Mouse (Mus musculus): ENCODE measurements around the gene Henmt1. TPM values are rescaled to one million over a fixed set of nuclear protein-coding genes. Genes with fewer than 3 reads are reported as not detected.

Gene Henmt1
- polyA plus RNA-seq, 1 experiment from 2014 or later: 2.3 TPM

GRCm38 (mm10) chr3:108911548-108912413, 27.9 kb upstream of the Henmt1 start, which contains the start of gene Prpf38b:
Gene Prpf38b (minus strand): TSS chr3:108911727.
- no peaks in the 10 kb centered on the region for H3K9me3 ChIP-seq
- no peaks in the 10 kb centered on the region for H3K27me3 ChIP-seq
- peak within 1 kb of the TSS; percentile 99 for H3K4me2 ChIP-seq
- H3K9ac ChIP-seq: peak within 1 kb of the TSS; percentile 84
- WGBS: under 1% methylated on average over 53 of the region's 53 CpGs
- peak within 1 kb of the TSS; percentile 99 for H3K4me3 ChIP-seq
- peaks cover 23% of the 10 kb centered on the region for H3K4me1 ChIP-seq (replicated peaks)
- ATAC-seq (ENCODE audit: low FRiP score, low read depth): peak; percentile 99
- H3K36me3 ChIP-seq: peaks cover 8% of the 10 kb centered on the region
- peak within 1 kb of the TSS; percentile 98 for H3K27ac ChIP-seq (replicated peaks)

GRCm38 (mm10) chr3:108915999-108916398, 23.7 kb upstream of the Henmt1 start:
- 86% methylated on average over 1 of the region's 1 CpGs for WGBS
- Histone ChIP-seq H3K4me2 (no peak overlapping the region), H3K4me3 (no peak overlapping the region), H3K27me3 (no peaks in the 10 kb centered on the region), H3K27ac (replicated peaks) (no peak overlapping the region), H3K9me3 (no peaks in the 10 kb centered on the region), H3K36me3 (no peaks in the 10 kb centered on the region), H3K4me1 (replicated peaks) (peaks cover 3% of the 10 kb centered on the region; the same call in 1 of the 2 replicates), H3K9ac (no peak overlapping the region)
- ATAC-seq (ENCODE audit: low FRiP score, low read depth): no peak

DNA sequence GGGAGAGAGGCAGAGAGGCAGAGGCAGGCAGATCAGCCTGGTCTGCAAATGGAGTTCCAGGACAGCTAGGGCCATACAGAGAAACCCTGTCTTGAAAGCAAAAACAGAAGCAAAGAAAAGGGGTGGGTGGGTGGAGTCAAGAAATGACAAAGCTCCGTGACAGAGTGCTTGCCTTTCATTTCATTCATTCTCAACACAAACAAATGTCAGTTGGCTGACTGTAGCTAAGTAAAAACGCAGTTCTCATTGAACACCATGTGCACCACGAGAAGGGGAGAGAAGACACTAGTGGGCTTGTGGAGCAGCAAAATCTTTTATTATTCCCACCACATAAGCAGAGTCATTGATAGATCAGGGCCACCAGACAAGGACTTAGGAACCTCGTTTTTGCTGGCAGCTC, 22.8 kb upstream of the Henmt1 start:
- Histone ChIP-seq H3K4me2 (no peak overlapping the region), H3K4me1 (replicated peaks) (peaks cover 3% of the 10 kb centered on the region; the same call in 1 of the 2 replicates), H3K27me3 (no peaks in the 10 kb centered on the region), H3K4me3 (no peak overlapping the region), H3K36me3 (no peaks in the 10 kb centered on the region), H3K9me3 (no peaks in the 10 kb centered on the region), H3K9ac (no peak overlapping the region), H3K27ac (replicated peaks) (no peak overlapping the region)
- ATAC-seq (ENCODE audit: low FRiP score, low read depth): no peak
- WGBS: 41% methylated on average over 4 of the region's 4 CpGs

DNA sequence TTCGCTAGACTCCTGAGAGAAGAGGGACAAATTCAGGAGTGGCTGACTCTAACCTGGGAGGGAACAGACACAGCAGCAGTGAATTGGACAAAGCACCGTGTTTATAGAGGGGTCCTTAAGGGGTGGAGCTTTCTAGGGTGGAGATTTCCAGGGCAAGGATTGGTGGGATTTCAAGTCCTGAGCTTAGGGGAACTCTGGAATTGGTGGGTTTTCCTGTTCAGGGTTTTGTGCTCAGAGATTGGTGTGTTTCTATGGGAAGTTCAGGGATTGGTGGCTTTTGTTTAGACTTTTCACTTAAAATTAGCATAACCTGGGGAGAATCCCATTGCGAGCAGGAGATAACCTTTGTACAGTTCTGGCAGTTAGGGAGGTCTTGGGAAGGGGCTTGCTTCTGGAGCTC, 21.7 kb upstream of the Henmt1 start:
- Histone ChIP-seq H3K27me3 (no peaks in the 10 kb centered on the region), H3K4me1 (replicated peaks) (no peaks in the 10 kb centered on the region), H3K9ac (no peak overlapping the region), H3K4me2 (no peak overlapping the region), H3K4me3 (no peak overlapping the region), H3K9me3 (no peaks in the 10 kb centered on the region), H3K36me3 (no peaks in the 10 kb centered on the region), H3K27ac (replicated peaks) (no peak overlapping the region)
- no peak for ATAC-seq (ENCODE audit: low FRiP score, low read depth)
- 60% methylated on average over 3 of the region's 3 CpGs for WGBS

DNA sequence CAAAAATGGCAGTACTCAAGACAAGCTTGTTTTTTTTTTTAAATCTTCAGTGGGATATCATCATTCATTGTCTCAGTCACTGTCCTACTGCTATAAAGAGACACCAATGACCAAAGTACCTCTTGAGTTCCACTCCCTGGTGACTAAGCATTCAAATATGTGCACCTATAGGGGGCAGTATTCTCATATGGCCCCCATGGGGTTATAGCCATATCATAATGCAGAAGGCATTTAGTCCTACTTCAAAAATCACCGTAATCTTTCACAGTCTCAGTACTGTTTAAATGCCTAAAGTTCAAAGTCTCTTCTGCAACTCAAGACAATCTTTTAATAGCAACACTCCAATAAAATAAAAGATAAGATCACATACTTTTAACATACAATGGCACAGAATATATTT, 20.8 kb upstream of the Henmt1 start:
- H3K4me2 ChIP-seq: no peak overlapping the region
- no peak overlapping the region for H3K4me3 ChIP-seq
- H3K9ac ChIP-seq: no peak overlapping the region
- 100% methylated on average over 1 of the region's 1 CpGs for WGBS
- H3K9me3 ChIP-seq: no peaks in the 10 kb centered on the region
- H3K27me3 ChIP-seq: no peaks in the 10 kb centered on the region
- H3K36me3 ChIP-seq: no peaks in the 10 kb centered on the region
- H3K4me1 ChIP-seq (replicated peaks): no peaks in the 10 kb centered on the region
- no peak for ATAC-seq (ENCODE audit: low FRiP score, low read depth)
- no peak overlapping the region for H3K27ac ChIP-seq (replicated peaks)

- Histone ChIP-seq H3K36me3 (no peaks in the 10 kb centered on the region), H3K9ac (no peak overlapping the region), H3K27me3 (no peaks in the 10 kb centered on the region), H3K27ac (replicated peaks) (no peak overlapping the region), H3K4me2 (no peak overlapping the region), H3K9me3 (no peaks in the 10 kb centered on the region), H3K4me3 (no peak overlapping the region), H3K4me1 (replicated peaks) (no peaks in the 10 kb centered on the region)
- WGBS: 87% methylated on average over 3 of the region's 3 CpGs
- no peak for ATAC-seq (ENCODE audit: low FRiP score, low read depth)
Measured at GRCm38 (mm10) chr3:108920442-108921070, 19.1 kb upstream of the Henmt1 start.

- H3K4me1 ChIP-seq (replicated peaks): no peaks in the 10 kb centered on the region
- H3K4me3 ChIP-seq: no peak overlapping the region
- no peaks in the 10 kb centered on the region for H3K27me3 ChIP-seq
- 88% methylated on average over 1 of the region's 1 CpGs for WGBS
- no peak overlapping the region for H3K4me2 ChIP-seq
- no peaks in the 10 kb centered on the region for H3K36me3 ChIP-seq
- H3K9me3 ChIP-seq: no peaks in the 10 kb centered on the region
- no peak overlapping the region for H3K9ac ChIP-seq
- no peak overlapping the region for H3K27ac ChIP-seq (replicated peaks)
- no peak for ATAC-seq (ENCODE audit: low FRiP score, low read depth)
Measured at GRCm38 (mm10) chr3:108921822-108922221, 17.9 kb upstream of the Henmt1 start.

- H3K36me3 ChIP-seq: no peaks in the 10 kb centered on the region
- H3K27ac ChIP-seq (replicated peaks): no peak overlapping the region
- H3K4me2 ChIP-seq: no peak overlapping the region
- no peaks in the 10 kb centered on the region for H3K4me1 ChIP-seq (replicated peaks)
- H3K27me3 ChIP-seq: no peaks in the 10 kb centered on the region
- no peak overlapping the region for H3K9ac ChIP-seq
- no peak overlapping the region for H3K4me3 ChIP-seq
- ATAC-seq (ENCODE audit: low FRiP score, low read depth): no peak
- H3K9me3 ChIP-seq: no peaks in the 10 kb centered on the region
- WGBS: 92% methylated on average over 4 of the region's 4 CpGs
Measured at GRCm38 (mm10) chr3:108925677-108926076, 14.0 kb upstream of the Henmt1 start.

- no peak overlapping the region for H3K4me3 ChIP-seq
- H3K4me2 ChIP-seq: no peak overlapping the region
- no peak overlapping the region for H3K27ac ChIP-seq (replicated peaks)
- H3K27me3 ChIP-seq: no peaks in the 10 kb centered on the region
- H3K9me3 ChIP-seq: no peaks in the 10 kb centered on the region
- no peaks in the 10 kb centered on the region for H3K36me3 ChIP-seq
- no peaks in the 10 kb centered on the region for H3K4me1 ChIP-seq (replicated peaks)
- no peak overlapping the region for H3K9ac ChIP-seq
- WGBS: 75% methylated on average over 1 of the region's 1 CpGs
- no peak for ATAC-seq (ENCODE audit: low FRiP score, low read depth)
Measured at GRCm38 (mm10) chr3:108926308-108926707, 13.4 kb upstream of the Henmt1 start.

- H3K4me2 ChIP-seq: no peak overlapping the region
- WGBS: 97% methylated on average over 6 of the region's 6 CpGs
Measured at GRCm38 (mm10) chr3:108933557-108933956, 6.1 kb upstream of the Henmt1 start.

DNA sequence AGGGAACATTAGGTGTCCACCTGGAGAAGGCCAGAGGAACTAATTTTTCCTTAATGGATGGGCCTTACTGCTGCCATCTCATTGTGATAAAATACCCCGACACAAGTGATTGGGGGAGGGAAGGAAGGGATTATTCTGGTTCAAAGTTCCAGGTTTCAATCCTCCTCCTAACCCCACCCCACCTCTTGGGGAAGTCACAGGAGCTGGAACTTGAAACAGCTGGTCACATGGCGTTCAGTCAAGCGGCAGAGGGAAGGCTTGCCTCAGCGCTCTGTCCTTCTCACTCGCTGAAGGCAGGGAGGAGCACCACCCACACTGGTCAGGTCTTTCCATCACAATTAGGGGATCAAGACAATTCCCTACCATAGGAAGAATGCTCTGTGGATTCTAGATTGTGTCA, 982 bp upstream of the Henmt1 start:
- Histone ChIP-seq H3K9ac (no peak overlapping the region), H3K9me3 (no peaks in the 10 kb centered on the region), H3K36me3 (no peaks in the 10 kb centered on the region), H3K27ac (replicated peaks) (no peak overlapping the region), H3K27me3 (no peaks in the 10 kb centered on the region), H3K4me1 (replicated peaks) (no peaks in the 10 kb centered on the region), H3K4me2 (no peak overlapping the region), H3K4me3 (no peak overlapping the region)
- WGBS: 92% methylated on average over 5 of the region's 5 CpGs
- ATAC-seq (ENCODE audit: low FRiP score, low read depth): no peak

More at GRCm38 (mm10) chr3:108933557-108933956, 6.1 kb upstream of the Henmt1 start:
- H3K9me3 ChIP-seq: no peaks in the 10 kb centered on the region
- no peak overlapping the region for H3K9ac ChIP-seq
- ATAC-seq (ENCODE audit: low FRiP score, low read depth): no peak
- H3K27me3 ChIP-seq: no peaks in the 10 kb centered on the region
- no peak overlapping the region for H3K4me3 ChIP-seq
- H3K4me1 ChIP-seq (replicated peaks): no peaks in the 10 kb centered on the region
- H3K27ac ChIP-seq (replicated peaks): no peak overlapping the region
- no peaks in the 10 kb centered on the region for H3K36me3 ChIP-seq

GRCm38 (mm10) chr3:108940001-108940633, 444 bp downstream of the Henmt1 start, which contains the start of gene Gm9857:
Gene Gm9857 (minus strand): TSS chr3:108940445.
- H3K36me3 ChIP-seq: no peaks in the 10 kb centered on the region
- H3K4me2 ChIP-seq: peak within 1 kb of the TSS; percentile 69
- no peaks in the 10 kb centered on the region for H3K4me1 ChIP-seq (replicated peaks)
- 63% methylated on average over 45 of the region's 59 CpGs for WGBS
- peak within 1 kb of the TSS; percentile 7; the same call in 1 of the 2 replicates for H3K9ac ChIP-seq
- ATAC-seq (ENCODE audit: low FRiP score, low read depth): peak; percentile 96
- no peaks in the 10 kb centered on the region for H3K9me3 ChIP-seq
- no peak within 1 kb of the TSS for H3K27ac ChIP-seq (replicated peaks)
- H3K4me3 ChIP-seq: peak within 1 kb of the TSS; percentile 41
- H3K27me3 ChIP-seq: no peaks in the 10 kb centered on the region

Data from hindbrain, embryonic 15.5 days (tissue).